Mouse (Mus musculus): ENCODE data around the gene Sumo3. TPM values are rescaled to one million over a fixed set of nuclear protein-coding genes. Genes with fewer than 3 reads are reported as not detected.

Sumo3 gene
- polyA plus RNA-seq, 1 experiment, result 254 TPM

- Histone ChIP-seq H3K4me3 (ENCODE audit: low read depth, low read length) (no peak overlapping the region), H3K4me1 (ENCODE audit: control insufficient read depth, insufficient read depth, insufficient read length, low read length) (peaks cover 10% of the 10 kb centered on the region), H3K27me3 (ENCODE audit: control insufficient read depth, insufficient read depth, low read length) (no peaks in the 10 kb centered on the region), H3K27ac (ENCODE audit: insufficient read depth, low read depth, low read length) (no peak overlapping the region), H3K36me3 (ENCODE audit: control insufficient read depth, insufficient read depth, low read length) (peaks cover 41% of the 10 kb centered on the region)
- 68% methylated on average over 6 of the region's 6 CpGs for WGBS
- TF ChIP-seq CTCF (IDR thresholded peaks at IDR 0.05; ENCODE audit: extremely low read depth, insufficient read length, insufficient replicate concordance, low read depth, low read length) (no peak), POLR2A (IDR thresholded peaks at IDR 0.05; ENCODE audit: low read depth, low read length) (no peak)
These were observed 28.1 kb downstream of the Sumo3 start for GRCm38 (mm10) chr10:77634016-77634415.

GRCm38 (mm10) chr10:77634452-77635231 is 28.7 kb downstream of the Sumo3 start:
- WGBS, result 59% methylated on average over 13 of the region's 13 CpGs
- TF ChIP-seq POLR2A (IDR thresholded peaks at IDR 0.05; ENCODE audit: low read depth, low read length), result no peak
- TF ChIP-seq CTCF (IDR thresholded peaks at IDR 0.05; ENCODE audit: extremely low read depth, insufficient read length, insufficient replicate concordance, low read depth, low read length), result no peak
- H3K27ac ChIP-seq (ENCODE audit: insufficient read depth, low read depth, low read length), result no peak overlapping the region

GRCm38 (mm10) chr10:77636234-77636922 is 30.5 kb downstream of the Sumo3 start:
- WGBS, result 91% methylated on average over 7 of the region's 7 CpGs
- no peak overlapping the region for H3K27ac ChIP-seq (ENCODE audit: insufficient read depth, low read depth, low read length)
- TF ChIP-seq CTCF (IDR thresholded peaks at IDR 0.05; ENCODE audit: extremely low read depth, insufficient read length, insufficient replicate concordance, low read depth, low read length) (no peak), POLR2A (IDR thresholded peaks at IDR 0.05; ENCODE audit: low read depth, low read length) (no peak)

More at GRCm38 (mm10) chr10:77634452-77635231, 28.7 kb downstream of the Sumo3 start:
- no peak overlapping the region for H3K4me3 ChIP-seq (ENCODE audit: low read depth, low read length)
- H3K36me3 ChIP-seq (ENCODE audit: control insufficient read depth, insufficient read depth, low read length), result peaks cover 41% of the 10 kb centered on the region
- H3K4me1 ChIP-seq (ENCODE audit: control insufficient read depth, insufficient read depth, insufficient read length, low read length), result peaks cover 8% of the 10 kb centered on the region
- H3K27me3 ChIP-seq (ENCODE audit: control insufficient read depth, insufficient read depth, low read length), result no peaks in the 10 kb centered on the region

GRCm38 (mm10) chr10:77638956-77639355 is 33.1 kb downstream of the Sumo3 start:
- no peaks in the 10 kb centered on the region for H3K27me3 ChIP-seq (ENCODE audit: control insufficient read depth, insufficient read depth, low read length)
- peaks cover 3% of the 10 kb centered on the region; the same call in 1 of the 2 replicates for H3K4me1 ChIP-seq (ENCODE audit: control insufficient read depth, insufficient read depth, insufficient read length, low read length)
- H3K27ac ChIP-seq (ENCODE audit: insufficient read depth, low read depth, low read length), result no peak overlapping the region
- H3K36me3 ChIP-seq (ENCODE audit: control insufficient read depth, insufficient read depth, low read length), result peaks cover 52% of the 10 kb centered on the region
- TF ChIP-seq CTCF (IDR thresholded peaks at IDR 0.05; ENCODE audit: extremely low read depth, insufficient read length, insufficient replicate concordance, low read depth, low read length) (no peak), POLR2A (IDR thresholded peaks at IDR 0.05; ENCODE audit: low read depth, low read length) (no peak)
- 82% methylated on average over 6 of the region's 6 CpGs for WGBS
- H3K4me3 ChIP-seq (ENCODE audit: low read depth, low read length), result no peak overlapping the region

More at GRCm38 (mm10) chr10:77636234-77636922, 30.5 kb downstream of the Sumo3 start:
- Histone ChIP-seq H3K27me3 (ENCODE audit: control insufficient read depth, insufficient read depth, low read length) (no peaks in the 10 kb centered on the region), H3K4me1 (ENCODE audit: control insufficient read depth, insufficient read depth, insufficient read length, low read length) (peaks cover 3% of the 10 kb centered on the region; the same call in 1 of the 2 replicates), H3K4me3 (ENCODE audit: low read depth, low read length) (no peak overlapping the region), H3K36me3 (ENCODE audit: control insufficient read depth, insufficient read depth, low read length) (peaks cover 48% of the 10 kb centered on the region)

GRCm38 (mm10) chr10:77643160-77643559 is 37.3 kb downstream of the Sumo3 start:
- TF ChIP-seq POLR2A (IDR thresholded peaks at IDR 0.05; ENCODE audit: low read depth, low read length) (no peak), CTCF (IDR thresholded peaks at IDR 0.05; ENCODE audit: extremely low read depth, insufficient read length, insufficient replicate concordance, low read depth, low read length) (no peak)
- H3K27ac ChIP-seq (ENCODE audit: insufficient read depth, low read depth, low read length), result no peak overlapping the region
- 37% methylated on average over 7 of the region's 7 CpGs for WGBS
- H3K4me3 ChIP-seq (ENCODE audit: low read depth, low read length), result no peak overlapping the region
- H3K27me3 ChIP-seq (ENCODE audit: control insufficient read depth, insufficient read depth, low read length), result no peaks in the 10 kb centered on the region
- peaks cover 59% of the 10 kb centered on the region for H3K36me3 ChIP-seq (ENCODE audit: control insufficient read depth, insufficient read depth, low read length)
- H3K4me1 ChIP-seq (ENCODE audit: control insufficient read depth, insufficient read depth, insufficient read length, low read length), result no peaks in the 10 kb centered on the region; the same call in 1 of the 2 replicates

- no peaks in the 10 kb centered on the region for H3K4me1 ChIP-seq (ENCODE audit: control insufficient read depth, insufficient read depth, insufficient read length, low read length)
- no peaks in the 10 kb centered on the region for H3K27me3 ChIP-seq (ENCODE audit: control insufficient read depth, insufficient read depth, low read length)
- TF ChIP-seq CTCF (IDR thresholded peaks at IDR 0.05; ENCODE audit: extremely low read depth, insufficient read length, insufficient replicate concordance, low read depth, low read length) (no peak), POLR2A (IDR thresholded peaks at IDR 0.05; ENCODE audit: low read depth, low read length) (no peak)
- peaks cover 53% of the 10 kb centered on the region for H3K36me3 ChIP-seq (ENCODE audit: control insufficient read depth, insufficient read depth, low read length)
- H3K4me3 ChIP-seq (ENCODE audit: low read depth, low read length), result no peak overlapping the region
- WGBS, result 84% methylated on average over 5 of the region's 5 CpGs
- H3K27ac ChIP-seq (ENCODE audit: insufficient read depth, low read depth, low read length), result no peak overlapping the region
These were observed 39.7 kb downstream of the Sumo3 start for GRCm38 (mm10) chr10:77645571-77645970.

- 61% methylated on average over 1 of the region's 1 CpGs for WGBS
These were observed 41.6 kb downstream of the Sumo3 start for GRCm38 (mm10) chr10:77647461-77647860.

More at GRCm38 (mm10) chr10:77647461-77647860, 41.6 kb downstream of the Sumo3 start:
- TF ChIP-seq CTCF (IDR thresholded peaks at IDR 0.05; ENCODE audit: extremely low read depth, insufficient read length, insufficient replicate concordance, low read depth, low read length) (no peak), POLR2A (IDR thresholded peaks at IDR 0.05; ENCODE audit: low read depth, low read length) (no peak)
- Histone ChIP-seq H3K27ac (ENCODE audit: insufficient read depth, low read depth, low read length) (no peak overlapping the region), H3K36me3 (ENCODE audit: control insufficient read depth, insufficient read depth, low read length) (peaks cover 39% of the 10 kb centered on the region), H3K27me3 (ENCODE audit: control insufficient read depth, insufficient read depth, low read length) (no peaks in the 10 kb centered on the region), H3K4me1 (ENCODE audit: control insufficient read depth, insufficient read depth, insufficient read length, low read length) (no peaks in the 10 kb centered on the region), H3K4me3 (ENCODE audit: low read depth, low read length) (no peak overlapping the region)

Measured in small intestine, adult 2 months (tissue).